ENCODE assay signal across 16 mouse cellular contexts in genomic region chr12:16134446-16134845, GRCm38 (mm10).
"Had no signal": no experiment of that assay in that cellular context is flagged by ENCODE, and none has a peak within 500 bp of the region (broad histone marks: within the 10 kb centered on the region; RNA-seq: fewer than 3 reads in every experiment).

No protein-coding gene starts in this region.

- H3K27me3 ChIP-seq: liver, embryonic 15.5 days; midbrain, embryonic 12.5 days; neural tube, embryonic 15.5 days had no signal

- H3K36me3 ChIP-seq: limb, embryonic 10.5 days; liver, embryonic 15.5 days; midbrain, embryonic 12.5 days; neural tube, embryonic 15.5 days had no signal

- H3K4me1 ChIP-seq: limb, embryonic 10.5 days; midbrain, embryonic 12.5 days had no signal

- H3K9ac ChIP-seq: liver, embryonic 15.5 days; midbrain, embryonic 12.5 days; neural tube, embryonic 15.5 days had no signal

- H3K4me3 ChIP-seq: left cerebral cortex, adult 2 months; limb, embryonic 10.5 days; liver, embryonic 15.5 days; midbrain, embryonic 12.5 days; neural tube, embryonic 15.5 days had no signal

- DNase-seq: kidney, adult 8-10 months; kidney, postnatal 25 days; lung, adult 2 months; lung, postnatal 36 days; right cerebral cortex, adult 18-20 months; right cerebral cortex, postnatal 25 days; thymus, adult 18-20 months; thymus, postnatal 14 days had no signal

- ATAC-seq: lung, postnatal 0 days; midbrain, embryonic 16.5 days had no signal

- H3K9me3 ChIP-seq: limb, embryonic 10.5 days; liver, embryonic 15.5 days; midbrain, embryonic 12.5 days; neural tube, embryonic 15.5 days had no signal

- H3K4me2 ChIP-seq: liver, embryonic 11.5 days; liver, embryonic 15.5 days; midbrain, embryonic 12.5 days; neural tube, embryonic 15.5 days had no signal

- H3K27ac ChIP-seq: left cerebral cortex, adult 2 months; limb, embryonic 10.5 days; liver, embryonic 15.5 days; midbrain, embryonic 12.5 days; neural tube, embryonic 15.5 days had no signal
